ENCODE assay signal across 24 mouse cellular contexts in genomic region chr19:47777847-47778246, GRCm38 (mm10). TPM values are rescaled to one million over a fixed set of nuclear protein-coding genes. Genes with fewer than 3 reads are reported as not detected.
DNase-seq lines count a peak whose midpoint lies in the region; ATAC-seq and TF ChIP-seq lines count a peak whose summit lies in the region.
"Had no signal": no experiment of that assay in that cellular context is flagged by ENCODE, and none has a peak within 500 bp of the region (broad histone marks: within the 10 kb centered on the region; RNA-seq: fewer than 3 reads in every experiment).

No protein-coding gene starts in this region.

- TF ChIP-seq CTCF in forebrain, postnatal 0 days (IDR thresholded peaks at IDR 0.05; ENCODE audit: low read depth), result no peak
- TF ChIP-seq CTCF in stomach, postnatal 0 days (IDR thresholded peaks at IDR 0.05; ENCODE audit: low read depth), result no peak

- TF ChIP-seq EP300 in stomach, postnatal 0 days (optimal IDR thresholded peaks at IDR 0.05), result no peak

- intact Hi-C loops in heart, postnatal 14 days (cut with DNase I), result no loop called here
- intact Hi-C loops in gastrocnemius, postnatal 14 days (cut with DNase I; ENCODE audit: low total_unique reads), result no loop called here

- H3K4me2 ChIP-seq in forebrain, postnatal 0 days (ENCODE audit: low read depth), result no peak overlapping the region
- H3K4me2 ChIP-seq in forebrain, embryonic 15.5 days (replicated peaks), result no peak overlapping the region
- H3K4me2 ChIP-seq in stomach, postnatal 0 days (replicated peaks; ENCODE audit: low read depth), result no peak overlapping the region
- H3K4me2 ChIP-seq: embryonic facial prominence, embryonic 12.5 days; forebrain, embryonic 13.5 days had no signal

- H3K4me3 ChIP-seq in forebrain, postnatal 0 days (ENCODE audit: low read depth, low read length), result no peak overlapping the region
- no peak overlapping the region for H3K4me3 ChIP-seq in forebrain, embryonic 15.5 days
- H3K4me3 ChIP-seq in stomach, postnatal 0 days (ENCODE audit: low read depth, low read length), result no peak overlapping the region
- H3K4me3 ChIP-seq: embryonic facial prominence, embryonic 10.5 days; embryonic facial prominence, embryonic 12.5 days; forebrain, embryonic 13.5 days had no signal

- DNase-seq in forebrain, postnatal 0 days, result peak; percentile 37
- peak; percentile 66 for DNase-seq in heart, adult 11 months
- DNase-seq in heart, postnatal 14 days, result no peak
- no peak for DNase-seq in stomach, postnatal 0 days (ENCODE audit: low spot score)
- DNase-seq in layer of hippocampus, postnatal 10 days (ENCODE audit: low spot score in 2 of 2), result no peak
- no peak for DNase-seq in gastrocnemius, postnatal 14 days
- DNase-seq: adrenal gland, adult 2 months; adrenal gland, postnatal 10 days; adrenal gland, postnatal 25 days; B cell, adult 2 months; cerebellum, adult 11-12 months; cerebellum, adult 2 months; cerebellum, adult 9-10 months; cerebellum, postnatal 10 days; cerebellum, postnatal 25 days had no signal

- 53% methylated on average over 6 of the region's 6 CpGs for WGBS in forebrain, postnatal 0 days
- WGBS in forebrain, embryonic 15.5 days, result 80% methylated on average over 6 of the region's 6 CpGs
- WGBS in stomach, postnatal 0 days, result 56% methylated on average over 6 of the region's 6 CpGs

- H3K36me3 ChIP-seq in forebrain, postnatal 0 days (ENCODE audit: insufficient read depth), result no peaks in the 10 kb centered on the region
- H3K36me3 ChIP-seq in forebrain, embryonic 15.5 days, result no peaks in the 10 kb centered on the region
- H3K36me3 ChIP-seq in stomach, postnatal 0 days (ENCODE audit: control insufficient read depth, insufficient read depth, low read length), result no peaks in the 10 kb centered on the region
- H3K36me3 ChIP-seq: embryonic facial prominence, embryonic 10.5 days; embryonic facial prominence, embryonic 12.5 days; G1E had no signal

- H3K9me3 ChIP-seq in forebrain, postnatal 0 days (ENCODE audit: low read length), result no peaks in the 10 kb centered on the region
- H3K9me3 ChIP-seq in forebrain, embryonic 15.5 days, result no peaks in the 10 kb centered on the region
- H3K9me3 ChIP-seq in stomach, postnatal 0 days (ENCODE audit: control insufficient read depth, low read length), result no peaks in the 10 kb centered on the region
- H3K9me3 ChIP-seq: embryonic facial prominence, embryonic 10.5 days; embryonic facial prominence, embryonic 12.5 days; forebrain, embryonic 13.5 days; G1E had no signal

- peak; percentile 59; the same call in 1 of the 2 replicates for ATAC-seq in forebrain, postnatal 0 days
- no peak for ATAC-seq in forebrain, embryonic 15.5 days (replicated peaks)
- peak; percentile 32; the same call in 1 of the 2 replicates for ATAC-seq in stomach, postnatal 0 days (ENCODE audit: low FRiP score, low TSS enrichment)
- ATAC-seq: activated CD4-positive, CD25-positive, alpha-beta regulatory T cell, adult 4 months; CD4-positive, CD25-positive, alpha-beta regulatory T cell, adult 4 months; forebrain, embryonic 13.5 days; forebrain, embryonic 16.5 days; Patski had no signal

- no peaks in the 10 kb centered on the region for H3K4me1 ChIP-seq in forebrain, postnatal 0 days (ENCODE audit: insufficient read depth)
- no peaks in the 10 kb centered on the region for H3K4me1 ChIP-seq in forebrain, embryonic 15.5 days
- H3K4me1 ChIP-seq in stomach, postnatal 0 days (replicated peaks; ENCODE audit: control insufficient read depth, insufficient read depth), result no peaks in the 10 kb centered on the region
- H3K4me1 ChIP-seq: embryonic facial prominence, embryonic 10.5 days; embryonic facial prominence, embryonic 12.5 days; forebrain, embryonic 13.5 days had no signal

- H3K27me3 ChIP-seq in forebrain, postnatal 0 days (ENCODE audit: insufficient read depth, low read length), result no peaks in the 10 kb centered on the region
- no peaks in the 10 kb centered on the region for H3K27me3 ChIP-seq in forebrain, embryonic 15.5 days
- no peaks in the 10 kb centered on the region for H3K27me3 ChIP-seq in stomach, postnatal 0 days (ENCODE audit: control insufficient read depth, insufficient read depth, low read length)
- H3K27me3 ChIP-seq: embryonic facial prominence, embryonic 12.5 days; forebrain, embryonic 13.5 days had no signal

- H3K9ac ChIP-seq in forebrain, postnatal 0 days, result no peak overlapping the region
- H3K9ac ChIP-seq in forebrain, embryonic 15.5 days (replicated peaks), result no peak overlapping the region
- no peak overlapping the region for H3K9ac ChIP-seq in stomach, postnatal 0 days (ENCODE audit: low read length)
- H3K9ac ChIP-seq: embryonic facial prominence, embryonic 12.5 days; forebrain, embryonic 13.5 days had no signal

- H3K27ac ChIP-seq in forebrain, postnatal 0 days (ENCODE audit: low read depth, low read length), result no peak overlapping the region
- H3K27ac ChIP-seq in forebrain, embryonic 15.5 days (replicated peaks), result no peak overlapping the region
- H3K27ac ChIP-seq in stomach, postnatal 0 days (replicated peaks), result no peak overlapping the region
- H3K27ac ChIP-seq: embryonic facial prominence, embryonic 10.5 days; embryonic facial prominence, embryonic 12.5 days; forebrain, embryonic 13.5 days had no signal

RNA-seq across cellular contexts. Expression of gene Sfr1, which starts 46.4 kb away (rescaled TPM):
- 67.0 and 85.9 TPM in 2 replicates for total RNA-seq in forebrain, postnatal 0 days (2014; rRNA removed)
- 211 and 215 TPM in 2 replicates for polyA plus RNA-seq in forebrain, postnatal 0 days (2015; fragmentation: Nextera tagmentation; extraction: Ambion mirVana)
- 183 and 185 TPM in 2 replicates for polyA plus RNA-seq in forebrain, embryonic 15.5 days (2015; fragmentation: Nextera tagmentation; extraction: Ambion mirVana)
- 10 to 100 TPM; 60.7 to 66.1 TPM for total RNA-seq in heart, postnatal 14 days (2021)
- polyA plus RNA-seq in stomach, postnatal 0 days (2015; fragmentation: Nextera tagmentation; extraction: Ambion mirVana), result 181 and 186 TPM in 2 replicates
- 100 to 1,000 TPM; 102 to 115 TPM for total RNA-seq in layer of hippocampus, postnatal 10 days (2021)
- 10 to 100 TPM; 75.8 to 80.2 TPM for total RNA-seq in gastrocnemius, postnatal 14 days (2021)

Comparison
In these comparisons a context has a peak if more than half of its experiments do, and no peak if none do; other contexts are left out.
1. DNase-seq: peak in forebrain, postnatal 0 days (single experiment) and heart, adult 11 months (single experiment); none in heart, postnatal 14 days (0 of 2), stomach, postnatal 0 days (single experiment), layer of hippocampus, postnatal 10 days (0 of 2) and gastrocnemius, postnatal 14 days (single experiment).